Mouse (Mus musculus) kidney, postnatal 4 days (tissue): ENCODE measurements around the gene Fam126a.

Experiments
- DNase-seq, 2 experiments: peaks; one replicate each; pipeline ENCODE4 v3.0.0; 2021; ENCODE audit warnings: mixed read lengths in 2 of 2

Gene Fam126a

DNA sequence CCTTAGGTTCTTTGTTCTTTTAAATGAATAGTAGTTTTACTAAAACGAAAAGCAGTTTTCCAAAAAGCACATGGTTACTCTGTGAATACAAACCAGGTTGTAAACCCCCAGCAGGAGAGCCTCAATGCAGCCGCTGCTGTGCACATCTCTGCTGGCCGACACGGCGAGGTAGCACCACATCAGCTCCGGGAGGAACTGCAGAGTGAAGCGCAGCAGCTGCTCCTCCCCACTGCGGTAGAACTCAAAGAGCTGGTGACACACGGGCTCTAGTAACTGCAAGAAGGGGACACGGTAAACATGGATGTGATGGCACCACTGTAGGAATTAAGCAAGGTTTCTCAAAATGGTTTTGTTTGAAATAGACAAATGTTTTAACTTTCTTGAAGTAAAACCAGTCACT, 42.7 kb downstream of the Fam126a start:
- DNase-seq, result no peak

DNA sequence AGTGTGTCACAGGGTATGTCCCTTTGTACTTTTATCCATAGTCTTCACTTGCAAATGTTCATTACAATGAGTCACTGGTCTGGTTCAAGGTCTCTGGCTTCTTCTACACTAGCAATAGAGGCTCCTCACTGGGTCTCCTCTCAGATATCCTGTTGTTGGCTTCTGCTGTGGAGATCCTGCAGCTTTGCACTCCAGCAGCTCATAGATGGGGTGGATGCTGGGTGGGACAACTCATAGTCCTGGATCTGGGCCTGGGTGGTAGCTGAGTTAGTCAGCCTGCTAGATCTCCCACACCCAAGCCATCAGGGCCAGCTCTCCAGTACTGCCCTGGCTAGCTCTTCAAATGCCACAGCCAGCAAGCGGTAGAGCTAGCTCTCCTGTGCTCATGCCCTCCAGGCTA, 48.4 kb downstream of the Fam126a start:
- no peak for DNase-seq

DNA sequence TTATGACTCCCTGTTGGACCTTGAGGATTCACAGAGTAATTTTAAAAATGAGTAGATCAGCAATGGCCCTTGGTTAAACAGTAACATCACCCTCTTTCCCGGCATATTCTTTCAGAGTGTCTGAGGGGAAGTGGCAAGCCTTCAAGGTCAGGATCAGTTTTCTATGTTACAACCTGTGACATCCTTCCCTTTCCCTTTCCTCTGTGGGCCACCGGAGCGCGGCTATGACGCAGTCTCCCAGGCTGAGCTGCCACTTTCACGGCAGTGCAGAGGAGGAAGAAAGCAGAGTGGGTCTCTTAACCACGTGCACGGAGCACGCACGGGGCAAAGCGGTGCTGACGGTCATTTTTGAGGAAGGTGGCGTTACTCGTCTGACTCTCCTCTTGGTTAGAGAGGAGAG, 52.0 kb downstream of the Fam126a start:
- peak in 1 of 2 experiments; percentile 24 for DNase-seq

DNA sequence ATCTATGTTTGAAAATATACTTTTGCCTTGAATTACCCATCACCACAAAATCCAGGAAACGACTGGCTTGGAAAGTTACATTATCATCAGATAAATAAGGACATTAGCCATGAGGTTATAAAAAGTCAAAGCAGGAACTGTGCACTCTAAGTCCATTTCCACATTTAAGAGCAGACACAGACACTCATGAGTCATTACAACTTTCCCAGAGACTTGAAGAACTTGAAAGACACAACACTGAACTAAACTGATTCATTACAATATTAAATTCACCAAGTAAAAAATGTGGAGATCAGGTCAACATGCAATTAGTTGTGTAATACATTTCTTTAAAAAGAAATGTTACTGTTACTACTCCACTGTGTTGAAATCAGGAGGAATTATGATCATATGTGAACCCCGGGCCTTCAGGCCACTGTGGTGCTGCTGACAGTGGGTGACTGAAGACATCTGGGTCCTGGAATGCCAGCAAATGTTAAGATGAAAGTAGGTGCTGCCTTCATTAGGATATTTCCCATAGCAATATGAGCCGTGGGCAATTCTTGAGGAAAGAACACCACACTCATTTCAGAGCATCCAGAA, 55.4 kb downstream of the Fam126a start:
- DNase-seq, result peak in 1 of 2 experiments; percentile 45

DNA sequence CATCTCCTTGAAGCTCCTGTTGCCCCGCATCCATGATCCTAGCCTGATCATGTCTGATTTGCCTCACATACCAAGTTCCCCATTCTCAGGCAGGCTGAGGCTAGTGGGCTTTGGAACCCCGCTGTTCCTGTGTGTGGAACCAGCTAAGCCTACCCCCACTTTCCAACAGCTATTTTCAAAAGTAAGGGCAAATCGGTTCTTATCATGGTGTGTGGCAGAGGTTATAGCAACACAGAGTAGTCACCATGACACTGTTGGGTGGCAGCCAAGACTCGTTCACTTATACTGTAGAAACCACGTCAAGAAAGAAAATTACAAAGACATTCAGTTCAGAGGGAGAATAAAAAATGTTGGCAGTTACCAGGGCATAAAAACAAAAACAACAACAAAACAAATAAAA, 62.8 kb downstream of the Fam126a start:
- DNase-seq, result peak; percentile 30 to 39

DNA sequence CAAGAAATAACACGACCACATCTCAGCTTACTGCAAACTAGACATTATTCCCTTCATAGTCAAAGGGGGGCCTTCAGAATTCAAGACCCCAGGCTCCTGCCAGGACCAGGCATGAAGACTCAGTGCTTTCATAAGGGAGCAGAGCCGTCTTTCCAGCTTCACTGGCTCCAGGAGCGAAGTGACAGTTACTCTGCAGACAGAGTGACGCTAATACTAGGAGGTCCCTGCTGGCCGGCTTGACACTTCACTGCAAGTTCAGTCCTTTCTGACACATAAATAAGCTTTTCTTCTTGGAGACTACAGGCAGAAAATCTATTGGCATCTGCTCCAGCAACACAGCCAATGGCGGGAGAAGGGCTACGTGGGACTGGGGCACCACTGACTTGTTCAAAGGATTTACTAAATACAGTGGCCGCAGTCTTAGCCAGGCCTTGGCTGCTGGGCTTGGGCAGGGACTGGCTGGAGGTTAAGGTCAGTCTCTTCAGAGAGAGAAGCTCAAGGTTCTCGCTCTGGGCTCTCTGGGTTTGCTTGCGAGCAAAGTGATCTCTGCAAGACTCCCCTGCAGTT, 65.8 kb downstream of the Fam126a start:
- DNase-seq, result peak in 1 of 2 experiments; percentile 14

DNA sequence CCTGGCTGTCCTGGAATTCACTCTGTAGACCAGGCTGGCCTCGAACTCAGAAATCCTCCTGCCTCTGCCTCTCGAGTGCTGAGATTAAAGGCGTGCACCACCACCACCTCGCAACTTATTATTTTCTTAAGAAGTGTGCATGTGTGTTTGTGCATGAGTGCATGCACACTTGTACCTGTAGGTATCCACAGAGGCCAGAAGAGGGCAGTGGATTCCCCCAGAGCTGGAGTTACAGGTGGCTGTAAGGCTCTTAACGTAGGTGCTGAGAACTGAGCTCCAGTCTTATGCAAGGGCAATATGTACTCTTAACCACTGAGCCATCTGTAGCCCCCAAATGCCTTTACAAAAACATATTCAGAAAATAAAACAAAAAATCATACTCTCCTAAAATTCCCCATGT, 77.4 kb downstream of the Fam126a start:
- no peak for DNase-seq

DNA sequence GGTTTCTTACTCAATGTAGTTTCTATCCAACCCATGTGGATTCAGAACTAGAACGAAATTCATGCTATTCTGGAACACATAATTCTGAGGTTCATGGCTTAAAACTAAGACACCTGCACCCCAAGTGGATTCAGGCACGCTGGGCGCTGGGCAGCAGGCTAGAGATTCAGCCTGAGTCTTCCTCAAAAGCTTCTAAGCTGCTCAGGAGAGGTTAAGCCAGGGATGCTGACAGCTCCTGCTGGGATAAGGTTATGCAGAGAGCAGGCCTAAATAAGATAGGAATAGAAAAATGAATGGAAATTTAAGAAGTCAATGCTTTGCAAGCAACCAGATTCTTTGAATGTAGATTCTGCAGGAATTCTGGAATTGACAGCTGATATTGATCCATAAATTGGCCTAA, 82.4 kb downstream of the Fam126a start:
- DNase-seq, result no peak

DNA sequence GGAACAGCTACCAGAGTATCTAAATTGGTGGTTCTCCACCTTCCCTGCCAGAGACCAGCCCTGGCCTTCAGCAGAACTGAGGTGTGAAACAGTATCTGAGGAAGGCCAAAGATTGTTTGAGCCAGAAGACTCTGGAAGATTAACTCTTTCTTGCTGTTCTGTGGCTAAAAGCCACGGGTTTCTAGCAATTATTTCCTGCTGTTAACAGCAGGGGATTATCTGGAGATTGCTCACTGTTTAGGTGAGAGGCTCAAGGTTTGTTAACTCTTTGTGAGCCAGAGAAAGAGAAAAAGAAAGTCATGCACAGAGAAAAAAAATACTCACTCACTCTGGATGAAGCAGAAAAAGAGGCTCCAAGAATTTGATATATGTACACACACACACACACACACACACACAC, 85.4 kb downstream of the Fam126a start:
- DNase-seq, result no peak

DNA sequence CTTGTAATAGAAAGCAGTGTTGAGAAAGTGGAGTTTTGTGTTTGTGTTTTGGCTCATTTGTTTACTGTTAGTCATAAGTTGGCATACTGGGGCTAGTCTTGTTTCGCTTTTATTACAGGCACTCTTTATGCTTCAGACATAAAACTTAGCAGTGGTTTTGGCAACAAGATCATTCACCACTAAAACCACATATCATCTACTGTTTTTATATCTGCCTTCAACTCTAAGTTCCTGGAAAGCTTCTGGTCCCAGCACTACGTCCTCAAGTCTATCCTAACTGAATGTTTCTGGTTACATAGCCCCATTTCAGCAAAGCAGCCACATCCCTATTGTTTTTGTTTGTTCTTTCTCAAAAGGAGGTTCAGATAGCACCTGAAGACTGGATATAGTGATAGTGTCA, 87.0 kb downstream of the Fam126a start:
- no peak for DNase-seq

DNA sequence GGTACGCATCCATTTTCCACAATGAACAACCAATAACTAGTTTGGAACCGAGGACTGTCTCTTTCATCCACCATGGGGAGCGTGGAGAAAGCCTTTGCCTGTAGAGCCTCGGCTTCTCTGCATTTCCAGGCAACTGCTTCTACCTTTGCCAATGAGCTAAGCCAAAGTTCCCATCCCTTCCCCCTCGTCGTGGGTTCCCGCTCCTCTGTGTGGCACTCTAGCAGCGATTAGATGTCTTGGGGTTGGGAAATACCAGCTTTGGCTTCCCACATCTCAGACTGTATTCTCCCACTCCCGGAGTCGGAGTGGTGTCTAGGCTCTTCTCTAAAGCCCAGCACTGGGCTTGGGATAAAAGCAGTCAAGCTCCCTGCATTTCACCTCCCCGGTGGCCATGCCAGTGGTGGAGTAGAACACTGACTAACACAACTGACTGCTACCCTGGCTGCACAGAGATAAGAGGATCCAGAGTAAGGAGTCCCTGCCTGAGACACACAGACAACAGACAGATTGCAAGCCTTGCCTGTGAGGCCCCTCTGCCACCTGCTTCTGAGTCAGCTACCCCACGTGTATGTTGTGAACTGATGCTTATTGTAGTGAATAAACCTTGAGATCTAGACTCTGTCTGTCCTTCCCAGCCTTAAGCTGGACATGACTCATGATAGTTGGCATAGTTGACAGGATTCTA, 106.9 kb downstream of the Fam126a start:
- DNase-seq, result no peak

DNA sequence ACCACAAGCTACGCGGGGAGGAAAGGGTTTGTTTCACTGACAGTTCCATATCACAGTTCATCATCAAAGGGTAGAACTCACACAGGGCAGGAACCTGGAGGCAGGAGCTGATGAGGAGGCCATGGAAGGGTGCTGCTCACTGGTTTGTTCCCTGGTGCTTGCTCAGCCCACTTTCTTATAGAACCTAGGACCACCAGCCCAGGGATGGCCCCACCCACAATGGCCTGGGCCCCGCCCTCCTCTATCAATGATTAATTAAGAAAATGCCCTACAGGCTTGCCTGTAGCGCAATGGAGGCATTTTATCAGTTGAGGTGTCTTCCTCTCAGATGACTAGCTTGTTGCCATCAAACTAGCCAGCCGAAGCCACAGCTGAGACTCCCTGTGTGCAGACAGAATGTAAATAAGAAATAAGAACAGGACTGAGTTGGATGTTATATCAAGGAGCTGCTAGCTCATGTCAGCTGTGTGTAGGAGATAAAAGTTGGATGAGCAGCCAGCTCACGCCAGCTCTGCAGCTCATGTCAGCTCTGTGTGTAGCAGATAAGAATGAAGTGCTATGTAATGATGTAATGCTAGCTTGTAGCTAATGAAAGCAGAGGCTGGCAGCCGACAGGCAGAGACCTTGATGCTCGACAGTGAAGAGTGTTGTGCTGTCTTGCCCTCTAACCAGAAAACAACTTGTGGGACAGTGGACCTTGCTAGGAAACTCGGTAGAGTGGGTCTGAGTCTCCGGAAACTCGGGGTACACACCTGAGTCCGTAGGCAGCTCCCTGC, 107.8 kb downstream of the Fam126a start:
- DNase-seq, result no peak

DNA sequence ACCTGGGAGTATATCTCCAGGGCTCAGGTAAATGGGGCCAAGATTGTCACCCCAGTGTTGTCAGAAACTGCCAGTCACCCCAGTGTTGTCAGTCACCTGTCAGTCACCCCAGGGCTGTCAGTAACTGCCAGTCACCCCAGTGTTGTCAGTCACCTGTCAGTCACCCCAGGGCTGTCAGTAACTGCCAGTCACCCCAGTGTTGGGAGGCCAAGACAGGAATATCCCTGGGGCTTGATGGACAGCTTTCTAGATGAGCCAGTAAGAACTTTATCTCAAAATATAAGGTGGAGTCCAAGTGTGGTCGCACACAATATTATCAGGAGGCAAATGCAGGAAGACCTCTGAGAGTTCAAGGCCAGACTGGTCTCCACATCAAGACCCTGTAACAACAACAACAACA, 109.2 kb downstream of the Fam126a start:
- DNase-seq, result no peak

DNA sequence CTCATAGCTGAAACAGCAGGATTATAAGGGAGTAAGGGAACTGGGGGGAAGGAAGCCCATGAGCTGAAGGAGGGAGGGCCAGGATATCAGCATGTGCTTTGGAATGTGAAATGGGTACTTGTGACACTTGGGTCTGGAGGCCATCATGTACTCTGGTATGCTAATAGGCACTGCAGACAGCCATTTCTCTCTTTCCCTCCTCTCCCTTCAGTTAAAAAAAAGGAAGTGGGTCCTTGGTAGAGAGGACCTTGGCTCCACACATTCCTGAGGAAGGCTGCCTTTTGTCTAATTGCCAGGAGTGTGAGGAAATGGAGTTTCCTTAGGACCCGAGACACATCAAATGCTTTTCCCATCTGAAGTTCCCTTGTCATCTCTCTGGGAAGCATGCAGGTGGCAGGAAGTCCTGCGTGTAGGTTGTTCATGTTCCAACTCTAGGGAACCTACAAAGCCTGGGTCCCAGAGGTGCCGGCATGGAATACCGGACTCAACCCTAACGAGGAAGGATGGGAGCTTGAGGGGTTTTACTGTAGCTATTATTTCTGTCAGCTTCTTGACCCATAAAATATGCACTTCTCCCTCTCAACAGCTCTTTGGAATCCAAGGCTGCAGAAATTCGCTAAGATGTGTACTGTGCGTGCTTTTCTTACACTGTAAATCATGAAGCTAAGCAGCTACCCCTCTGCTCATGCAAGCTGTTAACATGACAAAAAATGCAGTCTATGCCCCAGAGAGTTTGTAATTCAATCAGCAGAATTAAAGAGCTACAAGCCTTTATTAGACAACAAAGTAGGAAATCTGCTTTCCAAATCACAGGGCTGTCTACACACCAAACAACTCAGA, 110.4 kb downstream of the Fam126a start:
- peak; percentile 16 to 27 for DNase-seq

DNA sequence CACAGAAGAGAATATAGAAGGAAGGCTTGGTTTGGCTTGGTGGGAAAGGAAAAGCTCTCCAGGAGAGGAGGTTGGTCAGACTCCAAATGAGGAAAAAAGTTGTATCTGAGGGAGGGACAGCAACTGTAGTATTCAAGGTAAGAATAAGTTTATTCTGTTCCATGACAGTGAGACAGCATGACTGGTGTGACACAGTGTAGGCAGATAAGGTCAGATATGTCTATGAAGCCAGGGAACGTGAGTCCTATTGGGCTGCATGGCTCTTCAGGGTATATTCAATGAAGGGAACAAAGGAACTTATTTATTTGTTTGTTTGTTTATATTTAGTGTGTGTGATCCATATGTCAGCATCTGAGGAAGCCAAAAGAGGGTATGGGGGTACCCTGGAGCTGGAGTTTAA, 113.2 kb downstream of the Fam126a start:
- DNase-seq, result no peak

DNA sequence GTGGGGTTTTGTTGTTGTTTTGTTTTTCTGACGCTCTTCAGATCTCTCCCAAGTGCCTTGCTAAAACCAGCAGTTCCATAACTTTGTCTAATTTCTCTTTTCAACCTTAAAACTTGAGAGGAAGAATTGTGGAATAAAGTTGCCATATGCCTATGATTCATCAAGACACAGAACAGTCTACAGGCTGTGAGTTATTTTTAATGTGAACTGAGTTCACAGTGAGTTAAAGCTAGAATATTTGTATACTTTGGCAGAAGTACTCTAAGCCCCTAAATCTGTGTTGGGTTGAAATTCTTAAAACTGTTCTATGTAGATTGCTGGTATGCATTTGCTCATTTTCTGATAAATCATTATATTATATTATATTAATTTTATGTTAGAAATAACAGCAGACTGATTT, 118.9 kb downstream of the Fam126a start:
- DNase-seq, result no peak

DNA sequence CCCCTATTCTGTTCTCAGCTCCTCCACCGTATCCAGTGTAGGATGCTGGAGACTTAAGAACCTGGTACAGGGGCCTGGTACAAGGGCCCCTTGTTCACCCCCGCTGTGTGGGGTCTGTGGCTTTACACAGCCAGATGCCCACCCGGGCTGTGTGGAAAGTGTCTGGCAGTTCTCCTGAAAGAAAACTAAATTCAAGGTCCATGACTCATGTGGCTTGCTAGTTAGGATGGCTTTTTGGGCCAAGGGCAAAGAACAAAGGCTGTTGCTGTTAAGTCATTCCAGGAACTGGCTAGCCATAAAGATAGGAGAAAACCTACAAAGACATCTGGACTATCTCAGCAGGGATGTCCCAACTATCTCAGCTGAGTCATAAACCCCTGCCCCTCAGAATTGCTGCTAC, 121.2 kb downstream of the Fam126a start:
- DNase-seq, result no peak

DNA sequence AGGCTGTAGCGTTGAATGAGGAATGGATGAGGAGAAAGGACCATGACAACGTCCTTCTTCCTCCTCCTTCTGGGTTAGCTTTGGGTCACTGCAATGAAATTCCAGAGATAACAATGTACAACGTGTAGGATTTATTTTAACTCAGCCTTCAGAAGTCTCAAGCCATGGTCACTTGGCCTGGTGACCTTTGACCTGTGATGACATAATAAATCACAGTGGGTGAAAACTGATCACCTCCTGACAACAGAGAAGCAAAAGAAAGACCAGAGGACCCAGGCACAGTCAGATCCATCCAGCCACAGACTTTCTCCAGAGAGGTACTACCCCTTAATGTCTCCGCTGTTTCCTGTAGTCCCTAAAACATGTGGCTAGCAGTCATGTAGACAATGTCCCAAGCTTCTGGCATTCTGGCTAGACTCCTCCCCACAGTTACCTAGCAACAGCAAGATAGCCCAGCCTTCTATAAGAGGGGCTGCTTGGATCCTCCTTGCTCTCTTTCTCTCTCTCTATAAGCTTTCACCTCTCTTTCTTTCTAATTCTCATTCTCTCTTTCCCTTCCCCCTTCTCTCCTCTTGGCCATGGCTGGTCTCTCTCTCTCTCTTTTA, 121.9 kb downstream of the Fam126a start:
- DNase-seq, result no peak

DNA sequence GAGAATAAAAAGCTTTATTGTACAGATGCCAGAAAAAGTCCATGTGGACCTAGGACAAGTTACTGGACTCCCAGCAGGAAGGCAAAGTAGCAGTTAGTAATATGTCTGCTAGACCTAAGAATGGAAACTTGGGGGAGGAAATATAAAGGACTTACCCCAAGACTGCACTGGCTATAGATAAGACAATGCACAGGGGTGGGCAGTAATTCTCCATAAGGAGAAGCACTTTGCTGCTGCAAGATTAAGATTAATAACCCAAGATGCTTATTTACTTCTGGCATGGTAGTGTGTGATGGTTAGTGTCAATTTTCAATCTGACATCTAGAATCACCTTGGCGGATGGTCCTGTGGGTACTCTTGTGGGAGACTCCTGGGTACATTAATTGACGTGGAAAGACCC, 128.3 kb downstream of the Fam126a start:
- no peak for DNase-seq

DNA sequence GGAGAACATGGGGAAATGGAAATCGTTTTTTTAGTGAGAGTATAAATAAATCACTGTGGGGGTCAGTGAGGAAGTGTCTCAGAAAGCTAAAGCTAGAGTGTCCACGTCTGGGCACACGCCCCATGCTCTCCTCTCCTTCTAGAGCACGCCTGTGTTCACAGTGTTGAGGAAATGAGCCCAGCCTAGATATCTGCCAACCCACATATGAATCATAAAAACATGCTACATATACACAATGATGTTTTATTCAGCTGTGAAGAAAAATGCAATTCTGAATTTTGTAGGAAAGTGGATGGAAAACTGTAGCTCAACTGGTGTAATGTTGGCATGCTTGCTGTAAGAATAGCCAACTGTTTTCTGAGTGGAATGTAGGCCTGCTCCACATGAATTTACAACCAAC, 130.3 kb downstream of the Fam126a start:
- no peak for DNase-seq

DNA sequence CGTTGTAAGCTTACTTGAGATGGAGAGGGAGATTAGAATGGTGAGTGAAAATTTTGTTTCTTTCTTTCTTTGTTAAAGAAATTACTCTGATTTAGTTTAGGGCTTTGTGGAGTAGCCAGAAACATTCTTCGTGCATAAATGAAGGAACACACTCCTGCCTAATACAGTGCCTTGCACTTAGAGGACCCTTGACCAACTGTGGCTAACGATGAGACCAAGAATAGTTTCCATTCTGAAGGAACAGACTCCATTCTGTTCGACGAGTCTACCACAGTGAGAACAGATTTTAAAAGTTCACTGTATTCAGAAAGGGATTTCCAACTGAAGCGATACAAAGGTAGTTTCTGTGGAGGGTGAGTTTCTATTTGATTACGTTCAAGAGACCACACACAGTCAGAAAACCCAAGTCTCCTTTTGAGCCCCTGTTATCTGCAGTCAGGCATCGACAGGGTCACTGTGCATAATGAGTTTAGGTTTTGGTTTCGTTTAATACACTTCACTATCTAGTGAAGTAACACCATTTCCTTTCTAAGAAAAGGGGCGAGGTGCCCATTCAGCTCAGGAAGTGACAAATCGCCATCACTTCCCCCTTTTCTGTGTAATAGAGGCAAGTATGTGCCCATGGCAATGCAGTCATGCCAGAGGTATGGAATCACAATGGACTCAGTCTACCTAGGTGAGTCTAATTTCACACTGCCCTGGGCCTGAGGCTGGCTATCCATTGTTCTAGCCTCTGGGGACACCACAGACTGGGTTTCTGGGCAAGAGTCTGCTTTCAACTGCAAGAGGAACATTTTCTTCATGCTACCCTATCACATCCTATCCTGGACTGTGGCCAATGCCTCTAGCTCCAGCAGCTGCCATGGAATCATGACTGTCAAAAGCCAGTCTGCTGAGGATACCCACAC, 136.4 kb downstream of the Fam126a start:
- peak; percentile 41 to 61 for DNase-seq
